Mouse (Mus musculus) MEL (cell line): Measurements from ENCODE around the gene Acp2. TPM values are rescaled to one million over a fixed set of nuclear protein-coding genes. Genes with fewer than 3 reads are reported as not detected.
A peak's percentile ranks its signal among the peaks of the same experiment; 100 is the strongest.

Experiments used
- DNase-seq: peaks from one replicate; pipeline ENCODE4 v3.0.0; 2011; ENCODE audit warnings: low read depth, low spot score
- H3K27ac ChIP-seq: 2 replicates; pipeline ENCODE4 v1.5.1; 2012; ENCODE audit warnings: low read depth, mild to moderate bottlenecking, control low read depth, low read length, moderate library complexity; ENCODE audit not compliant: control insufficient read depth
- H3K27me3 ChIP-seq, 2 experiments: fragments of 150-350 bp in 1 of 2; sonication (generic) in 1 of 2; 2 replicates each; pipeline ENCODE4 v1.6.1; 2012; ENCODE audit warnings: low read length in 2 of 2, mild to moderate bottlenecking in 2 of 2, improper control_type of control experiment in 1 of 2, moderate library complexity in 1 of 2; ENCODE audit not compliant: insufficient read depth in 2 of 2, control insufficient read depth in 1 of 2
- H3K36me3 ChIP-seq, 2 experiments: 2 replicates each; pipeline ENCODE4 v1.6.1; 2012 to 2014; ENCODE audit warnings: low read length in 2 of 2, improper control_type of control experiment in 1 of 2, inconsistent platforms in 1 of 2, mild to moderate bottlenecking in 1 of 2; ENCODE audit not compliant: insufficient read depth in 2 of 2, control insufficient read depth in 1 of 2
- H3K4me1 ChIP-seq, 2 experiments: fragments of 150-350 bp in 1 of 2; sonication (generic) in 1 of 2; 2 replicates each; pipeline ENCODE4 v1.6.1; 2012; ENCODE audit warnings: low read length in 2 of 2, improper control_type of control experiment in 1 of 2, mild to moderate bottlenecking in 1 of 2; ENCODE audit not compliant: insufficient read depth in 2 of 2, control insufficient read depth in 1 of 2
- H3K4me3 ChIP-seq, 2 experiments: fragments of 150-350 bp in 1 of 2; sonication (generic) in 1 of 2; 2 replicates each; pipeline ENCODE4 v1.5.1; 2012; ENCODE audit warnings: low read depth in 2 of 2, low read length in 2 of 2, mild to moderate bottlenecking in 2 of 2, moderate library complexity in 2 of 2, control low read depth in 1 of 2, improper control_type of control experiment in 1 of 2; ENCODE audit not compliant: control insufficient read depth in 1 of 2, insufficient read depth in 1 of 2
- H3K79me2 ChIP-seq: 2 replicates; pipeline ENCODE4 v1.6.1; 2012; ENCODE audit warnings: mild to moderate bottlenecking, low read length, moderate library complexity; ENCODE audit not compliant: control insufficient read depth, poor library complexity, insufficient read depth
- H3K9ac ChIP-seq: 2 replicates; pipeline ENCODE4 v1.6.1; 2012; ENCODE audit warnings: low read depth, mild to moderate bottlenecking, control low read depth, low read length, moderate library complexity; ENCODE audit not compliant: control insufficient read depth, poor library complexity, severe bottlenecking
- H3K9me3 ChIP-seq: fragments of 150-350 bp; sonication (generic); replicated peaks from 2 replicates; pipeline ENCODE4 v1.6.1; 2012; ENCODE audit warnings: mild to moderate bottlenecking, low read length, improper control_type of control experiment, moderate library complexity; ENCODE audit not compliant: insufficient read depth
- CHD1 ChIP-seq: IDR thresholded peaks from 2 replicates; pipeline ENCODE4 v1.6.1; 2012; ENCODE audit warnings: low read depth, mild to moderate bottlenecking, inconsistent platforms, low read length, improper control_type of control experiment
- CHD2 ChIP-seq: IDR thresholded peaks from 2 replicates; pipeline ENCODE4 v1.6.1; 2011; ENCODE audit warnings: low read length, improper control_type of control experiment
- CTCF ChIP-seq, 3 experiments: IDR thresholded peaks in 2 of 3; conservative IDR thresholded peaks in 1 of 3; 2 replicates each; pipeline ENCODE4 v1.5.1; 2011 to 2012; ENCODE audit warnings: low read length in 3 of 3, low read depth in 2 of 3, mild to moderate bottlenecking in 2 of 3, improper control_type of control experiment in 1 of 3, inconsistent platforms in 1 of 3, mixed read lengths in 1 of 3, moderate library complexity in 1 of 3; ENCODE audit not compliant: control insufficient read depth in 1 of 3, insufficient read depth in 1 of 3, poor library complexity in 1 of 3, severe bottlenecking in 1 of 3
- GATA1 ChIP-seq: IDR thresholded peaks from 2 replicates; pipeline ENCODE4 v1.6.1; 2011; ENCODE audit warnings: low read depth, low read length, improper control_type of control experiment
- JUND ChIP-seq: IDR thresholded peaks from 2 replicates; pipeline ENCODE4 v1.6.1; 2011; ENCODE audit warnings: low read depth, mild to moderate bottlenecking, improper control_type of control experiment, low read length
- POLR2AphosphoS5 ChIP-seq: IDR thresholded peaks from 2 replicates; pipeline ENCODE4 v1.6.1; 2012; ENCODE audit warnings: low read depth, borderline replicate concordance, mild to moderate bottlenecking, inconsistent platforms, low read length, moderate library complexity, mixed read lengths
- SIN3A ChIP-seq: IDR thresholded peaks from 2 replicates; pipeline ENCODE4 v1.6.1; 2012; ENCODE audit warnings: low read length, improper control_type of control experiment, inconsistent platforms
- UBTF ChIP-seq: IDR thresholded peaks from 2 replicates; pipeline ENCODE4 v1.6.1; 2012; ENCODE audit warnings: low read depth, mild to moderate bottlenecking, inconsistent platforms, low read length, improper control_type of control experiment, moderate library complexity, borderline replicate concordance; ENCODE audit not compliant: insufficient read depth
- USF1 ChIP-seq: IDR thresholded peaks from 2 replicates; pipeline ENCODE4 v1.6.1; 2014; ENCODE audit warnings: low read depth, mild to moderate bottlenecking, inconsistent platforms, low read length, improper control_type of control experiment, moderate library complexity
- USF2 ChIP-seq, 2 experiments: IDR thresholded peaks; 2 replicates each; pipeline ENCODE4 v1.6.1; 2011 to 2012; ENCODE audit warnings: improper control_type of control experiment in 2 of 2, low read length in 2 of 2, borderline replicate concordance in 1 of 2, inconsistent platforms in 1 of 2, low read depth in 1 of 2, mild to moderate bottlenecking in 1 of 2; ENCODE audit not compliant: insufficient read depth in 1 of 2
- ZC3H11A ChIP-seq: IDR thresholded peaks from 2 replicates; pipeline ENCODE4 v1.6.1; 2012; ENCODE audit warnings: low read depth, mild to moderate bottlenecking, inconsistent platforms, low read length, improper control_type of control experiment
- polyA plus RNA-seq, 2 experiments: library from polyadenylated mRNA; stranded (reverse) in 1 of 2; unstranded in 1 of 2; fragments of >175 nt in 1 of 2; fragments of >200 nt in 1 of 2; gene quantifications; 2 replicates each; pipeline versions ENCODE4 v1.2.1 to v1.2.4; 2012; ENCODE audit warnings: low replicate concordance in 2 of 2, low read depth in 1 of 2; ENCODE audit not compliant: insufficient read length in 2 of 2, insufficient read depth in 1 of 2, missing spikeins in 1 of 2
- total RNA-seq: library from RNA; depleted of rRNA; stranded (reverse); fragments of 300-350 nt; gene quantifications from 2 replicates; pipeline ENCODE4 v1.2.3, GENCODE M21; 2012

Gene Acp2
- total and polyA plus RNA-seq, 3 experiments: 7.3 to 11.3 TPM; not detected in 1

DNA sequence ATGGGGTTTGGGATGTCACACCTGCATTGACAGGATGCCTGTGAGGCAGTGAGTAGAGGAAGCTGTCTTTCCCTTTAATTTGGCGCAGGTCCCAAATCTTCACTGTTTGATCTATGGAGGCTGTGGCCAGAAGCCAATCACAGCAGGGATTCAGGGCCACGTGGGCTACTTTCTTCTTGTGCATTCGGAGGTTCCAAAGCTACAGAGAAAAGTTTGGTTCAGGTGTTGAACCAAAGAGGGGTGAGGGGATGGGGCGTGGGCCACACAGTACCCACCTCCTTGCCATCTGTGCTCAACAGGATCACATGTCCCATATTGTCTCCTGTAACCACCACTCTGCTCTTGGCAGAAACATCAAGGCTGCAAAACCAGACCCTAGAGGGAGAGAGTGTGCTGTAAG is 14.3 kb downstream of the Acp2 start:
- no peak overlapping the region for H3K4me3 ChIP-seq
- H3K36me3 ChIP-seq: peaks cover 0 to 1% of the 10 kb centered on the region in 2 experiments; a peak in 1 of 4 replicates

DNA sequence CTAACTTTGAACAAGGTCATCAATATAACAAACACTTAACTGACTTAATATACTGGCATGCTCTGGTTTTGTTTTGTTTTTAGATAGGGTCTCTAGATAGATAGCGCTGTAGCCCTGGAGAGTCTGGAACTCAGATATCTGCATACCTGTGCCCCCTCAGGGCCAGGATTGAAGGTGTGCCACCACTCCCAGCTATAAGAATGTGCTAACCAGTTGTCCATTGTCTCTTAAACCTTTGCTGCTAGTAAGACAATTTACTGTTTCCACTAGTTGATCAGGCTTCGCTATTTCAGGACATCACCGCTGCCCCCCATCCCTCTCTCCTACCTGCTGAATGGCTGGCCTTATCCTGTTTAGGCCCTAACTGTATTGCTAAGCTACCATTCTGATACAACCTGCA is 17.8 kb downstream of the Acp2 start:
- Histone ChIP-seq H3K79me2 (no peaks in the 10 kb centered on the region), H3K9me3 (no peaks in the 10 kb centered on the region), H3K9ac (no peak overlapping the region), H3K27me3 (no peaks in the 10 kb centered on the region), H3K4me1 (no peaks in the 10 kb centered on the region), H3K4me3 (no peak overlapping the region), H3K36me3 (no peaks in the 10 kb centered on the region), H3K27ac (no peak overlapping the region)
- TF ChIP-seq UBTF (no peak), CHD2 (no peak)
- no peak for DNase-seq

More for the DNA sequence above, 14.3 kb downstream of the Acp2 start:
- Histone ChIP-seq H3K9me3 (no peaks in the 10 kb centered on the region), H3K27me3 (no peaks in the 10 kb centered on the region), H3K27ac (no peak overlapping the region), H3K4me1 (no peaks in the 10 kb centered on the region), H3K9ac (no peak overlapping the region), H3K79me2 (no peaks in the 10 kb centered on the region)
- peak; percentile 59; the same call in 1 of the 2 replicates for TF ChIP-seq USF1
- no peak for TF ChIP-seq SIN3A
- DNase-seq: no peak

DNA sequence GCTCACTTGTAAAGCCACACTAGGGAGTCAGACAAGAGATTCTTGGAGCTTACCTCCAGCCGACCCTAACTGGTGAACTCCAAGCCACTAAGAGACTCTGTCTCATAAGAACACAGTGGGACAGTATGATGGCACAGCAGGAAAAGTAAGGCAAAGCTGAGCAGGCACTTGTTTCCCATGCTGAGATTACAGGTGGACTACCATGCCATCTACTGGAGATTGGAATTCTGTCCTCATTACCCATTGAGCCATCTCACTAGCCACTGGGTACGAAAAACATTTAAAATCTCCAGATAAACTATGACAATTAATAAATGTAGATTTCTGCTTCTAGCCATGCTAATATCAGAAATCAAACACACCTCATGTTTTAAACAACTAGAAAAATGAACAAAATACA is 20.9 kb downstream of the Acp2 start:
- no peak overlapping the region for H3K4me3 ChIP-seq
- TF ChIP-seq GATA1: no peak
- TF ChIP-seq CTCF (IDR thresholded peaks at IDR 0.05 in 2 of 3, conservative IDR thresholded peaks at IDR 0.05 in 1 of 3; ENCODE audit: control insufficient read depth in 1 of 3, insufficient read depth in 1 of 3, low read depth in 2 of 3, low read length in 3 of 3, poor library complexity in 1 of 3, severe bottlenecking in 1 of 3): peak in 2 of 3 experiments; percentile 9 to 12; a peak in 2 of 6 replicates
- TF ChIP-seq ZC3H11A: no peak

DNA sequence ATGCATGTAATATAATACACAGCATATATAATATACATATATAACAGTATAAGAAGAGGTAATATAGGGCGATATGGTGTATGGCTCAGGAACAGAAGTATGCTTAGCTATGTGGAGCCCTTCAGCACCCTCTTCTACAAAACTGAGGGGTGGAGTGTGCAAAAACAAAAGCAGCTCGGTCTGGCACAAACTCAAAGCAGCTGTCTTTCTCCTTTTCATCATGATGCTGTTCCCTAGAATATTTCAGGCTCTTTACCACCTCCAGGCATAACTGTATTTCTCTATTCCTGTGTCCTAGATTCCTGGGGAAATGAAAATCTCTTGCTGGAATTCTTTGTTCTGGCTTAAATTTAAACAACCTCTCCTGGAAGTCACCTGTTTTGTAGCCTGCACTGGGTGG is 27.1 kb downstream of the Acp2 start:
- TF ChIP-seq USF2 (IDR thresholded peaks at IDR 0.05; ENCODE audit: borderline replicate concordance in 1 of 2, insufficient read depth in 1 of 2, low read depth in 1 of 2, low read length in 2 of 2): no peak
- no peak for TF ChIP-seq CHD1
- no peak for TF ChIP-seq CHD2
- no peak for TF ChIP-seq POLR2AphosphoS5
- TF ChIP-seq JUND: no peak
- Histone ChIP-seq H3K27me3 (no peaks in the 10 kb centered on the region), H3K36me3 (peaks cover 0 to 3% of the 10 kb centered on the region in 2 experiments; a peak in 2 of 4 replicates), H3K9ac (no peak overlapping the region), H3K79me2 (no peaks in the 10 kb centered on the region), H3K4me3 (no peak overlapping the region), H3K9me3 (no peaks in the 10 kb centered on the region), H3K27ac (no peak overlapping the region), H3K4me1 (no peaks in the 10 kb centered on the region)
- no peak for DNase-seq

More for the DNA sequence above, 20.9 kb downstream of the Acp2 start:
- no peaks in the 10 kb centered on the region for H3K9me3 ChIP-seq
- no peak overlapping the region for H3K9ac ChIP-seq
- no peaks in the 10 kb centered on the region for H3K4me1 ChIP-seq
- H3K36me3 ChIP-seq: peaks cover 0 to 3% of the 10 kb centered on the region in 2 experiments; a peak in 2 of 4 replicates
- no peaks in the 10 kb centered on the region for H3K27me3 ChIP-seq
- no peak overlapping the region for H3K27ac ChIP-seq
- no peaks in the 10 kb centered on the region for H3K79me2 ChIP-seq
- no peak for DNase-seq
